Mouse (Mus musculus) heart, adult 8-10 months (tissue): Measurements from ENCODE around the gene Tnpo1. TPM values are rescaled to one million over a fixed set of nuclear protein-coding genes. Genes with fewer than 3 reads are reported as not detected.
"Not testable (repeated sequence)": the region's sequence is repeated elsewhere in the genome, so short reads cannot be mapped to it uniquely, and the experiment has no call there.

Source experiments
- DNase-seq: peaks from one replicate; pipeline ENCODE4 v3.0.0; 2022; ENCODE audit warnings: low spot score
- total RNA-seq, 4 experiments: library from RNA; stranded (reverse); gene quantifications; 2 replicates each; pipeline ENCODE4 v1.2.4; 2022

Gene Tnpo1
- total RNA-seq, 4 experiments from 2014 or later: 60.0 to 73.3 (median 64.3) TPM

DNA sequence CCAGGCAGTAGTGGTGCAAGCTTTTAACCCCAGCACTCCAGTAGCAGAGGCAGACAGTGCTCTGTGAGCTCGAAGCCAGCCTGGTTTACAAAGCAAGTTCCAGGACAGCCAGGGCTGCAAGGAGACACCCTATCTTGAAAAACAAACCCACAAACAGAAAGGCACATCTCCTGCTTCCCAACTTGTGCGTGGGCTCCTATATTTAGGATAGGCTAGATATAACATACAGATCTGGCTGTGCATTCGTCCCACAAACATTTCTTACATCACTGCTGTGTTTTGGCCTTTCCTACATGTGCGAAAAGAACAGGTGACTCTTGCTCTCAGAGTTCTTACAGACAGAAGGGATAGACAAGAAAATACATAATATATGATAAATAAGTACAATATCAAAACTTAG lies 100.6 kb downstream of the Tnpo1 start:
- no peak for DNase-seq

- no peak for DNase-seq
Observed at GRCm38 (mm10) chr13:98819094-98819493, 107.1 kb downstream of the Tnpo1 start.

DNA sequence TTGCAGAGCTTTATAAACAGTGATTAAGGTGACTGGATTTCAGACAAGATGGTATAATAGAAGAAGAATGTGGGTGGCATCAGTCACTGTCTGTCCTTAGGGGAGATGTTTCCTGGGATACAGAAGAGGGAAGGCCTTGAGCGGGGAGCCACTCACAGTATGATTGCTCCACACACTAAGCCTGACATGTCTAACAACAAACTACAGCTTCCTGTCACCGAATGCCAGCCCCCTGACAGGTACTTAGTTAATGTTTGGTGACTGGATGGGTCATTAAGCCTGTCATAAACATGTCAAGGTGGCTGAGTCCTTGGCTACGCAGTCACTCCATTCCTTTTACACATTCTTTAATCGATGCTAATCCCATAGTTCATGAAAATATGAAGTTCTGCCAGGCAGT lies 108.0 kb downstream of the Tnpo1 start:
- DNase-seq: no peak

GRCm38 (mm10) chr13:98817766-98818165 lies 108.4 kb downstream of the Tnpo1 start:
- no peak for DNase-seq

- DNase-seq: not testable (repeated sequence)
Observed at GRCm38 (mm10) chr13:98816981-98817660, 109.1 kb downstream of the Tnpo1 start.

DNA sequence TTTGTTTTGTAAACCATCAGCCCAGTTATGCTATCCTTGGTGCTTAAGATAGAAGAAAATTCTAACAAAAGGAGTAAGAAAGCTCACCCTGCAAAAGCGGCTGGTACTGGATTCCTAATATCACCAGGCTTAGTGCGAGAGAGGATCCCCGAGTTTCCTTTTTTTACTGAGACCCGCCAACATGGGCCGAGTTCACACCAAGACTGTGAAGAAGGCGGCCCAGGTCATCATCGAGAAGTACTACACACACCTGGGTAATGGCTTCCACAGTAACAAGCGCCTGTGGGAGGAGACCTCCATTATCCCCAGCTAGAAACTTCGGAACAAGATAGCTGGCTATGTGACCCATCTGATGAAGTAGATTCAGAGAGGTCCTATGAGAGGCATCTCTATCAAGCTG lies 109.6 kb downstream of the Tnpo1 start:
- DNase-seq: no peak

GRCm38 (mm10) chr13:98815147-98815785 lies 110.9 kb downstream of the Tnpo1 start, which contains the start of gene Fcho2:
Gene Fcho2, minus strand, starts transcription at chr13:98815449.
- peak; percentile 98 for DNase-seq

DNA sequence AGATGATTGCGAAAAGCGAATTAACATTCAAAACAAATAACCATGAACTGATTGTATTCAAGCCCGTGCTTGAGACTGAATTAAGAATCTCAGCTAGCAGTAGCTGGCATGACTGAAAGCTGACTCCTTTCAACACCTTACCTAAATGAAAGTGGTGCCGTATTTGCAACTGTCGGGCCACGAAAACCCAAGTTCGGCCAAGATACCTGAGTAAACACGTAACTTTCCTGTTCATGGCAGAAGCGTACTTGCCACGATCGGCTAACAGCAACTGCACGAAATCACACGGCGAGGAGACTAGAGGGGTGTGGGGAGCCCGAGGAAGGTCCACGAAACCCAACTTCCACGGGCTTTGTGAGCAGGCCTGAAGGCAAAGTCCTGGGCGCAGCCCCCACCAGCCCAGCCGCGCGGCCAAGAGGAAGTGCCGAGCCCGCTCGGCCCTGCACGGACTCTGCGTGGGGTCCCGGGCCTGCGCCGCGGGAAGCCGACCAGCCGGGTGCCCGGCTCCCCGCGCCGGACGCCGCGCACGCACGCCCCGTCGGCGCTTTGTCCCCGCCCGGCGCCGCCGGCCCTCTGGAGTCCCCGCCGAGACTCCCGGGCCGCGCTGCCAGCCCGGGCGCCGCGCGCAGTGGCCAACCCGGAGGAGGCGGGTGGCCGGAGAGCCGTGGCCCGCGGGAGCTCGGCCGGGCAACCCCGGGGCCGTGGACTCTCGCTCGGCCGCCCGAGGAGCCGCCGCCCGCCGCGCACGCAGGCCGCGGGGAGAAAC lies 111.7 kb downstream of the Tnpo1 start:
- DNase-seq: no peak

DNA sequence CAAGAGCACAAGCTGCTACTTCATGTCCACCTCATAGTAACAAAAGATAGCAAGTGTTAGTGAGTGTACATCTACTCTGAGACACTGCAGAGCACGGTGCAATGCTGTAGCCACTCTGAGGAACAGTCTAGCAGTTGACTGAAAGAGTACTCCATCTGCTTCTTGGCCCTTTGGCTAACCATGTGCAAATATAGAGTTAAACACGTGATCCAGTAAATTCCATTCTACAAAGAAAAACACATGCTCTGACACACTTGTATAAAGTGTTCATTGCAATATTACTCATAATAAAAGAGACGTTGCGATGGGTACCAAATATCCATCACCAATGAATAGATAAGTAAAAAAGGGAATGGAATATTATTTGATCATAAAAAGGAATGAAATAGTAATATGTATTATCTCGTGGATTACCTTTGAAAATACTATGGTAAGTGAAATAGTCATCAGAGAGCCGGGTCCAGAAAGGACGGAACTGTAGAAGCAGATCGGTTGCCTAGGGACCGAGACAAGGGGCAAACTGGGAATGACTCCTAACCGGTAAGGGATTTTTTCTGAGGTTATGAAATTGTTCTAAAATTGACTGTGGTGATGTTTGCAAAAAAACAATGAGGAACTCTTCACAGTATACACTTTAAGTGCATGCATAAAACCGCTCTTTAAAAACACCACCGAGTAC lies 112.4 kb downstream of the Tnpo1 start:
- no peak for DNase-seq

- DNase-seq: no peak
Observed at GRCm38 (mm10) chr13:98813167-98813566, 113.0 kb downstream of the Tnpo1 start.

DNA sequence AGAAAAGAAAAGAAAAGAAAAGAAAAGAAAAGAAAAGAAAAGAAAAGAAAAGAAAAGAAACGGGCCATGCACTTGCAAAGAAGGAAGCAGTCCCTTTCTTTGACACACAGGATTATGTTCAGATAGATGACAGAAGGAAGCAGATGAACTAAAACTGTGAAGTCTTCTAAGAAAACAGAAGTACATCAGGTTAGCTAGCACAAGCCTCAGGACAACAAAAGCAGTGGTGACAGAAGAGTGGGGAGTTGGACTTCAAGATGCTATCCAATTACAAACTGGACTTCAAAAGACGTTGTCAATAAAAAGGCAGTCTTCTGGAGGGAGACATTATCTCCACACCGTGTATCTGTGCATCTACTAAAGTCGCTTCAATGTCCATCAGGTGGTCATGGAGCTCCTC lies 113.9 kb downstream of the Tnpo1 start:
- DNase-seq: no peak

DNA sequence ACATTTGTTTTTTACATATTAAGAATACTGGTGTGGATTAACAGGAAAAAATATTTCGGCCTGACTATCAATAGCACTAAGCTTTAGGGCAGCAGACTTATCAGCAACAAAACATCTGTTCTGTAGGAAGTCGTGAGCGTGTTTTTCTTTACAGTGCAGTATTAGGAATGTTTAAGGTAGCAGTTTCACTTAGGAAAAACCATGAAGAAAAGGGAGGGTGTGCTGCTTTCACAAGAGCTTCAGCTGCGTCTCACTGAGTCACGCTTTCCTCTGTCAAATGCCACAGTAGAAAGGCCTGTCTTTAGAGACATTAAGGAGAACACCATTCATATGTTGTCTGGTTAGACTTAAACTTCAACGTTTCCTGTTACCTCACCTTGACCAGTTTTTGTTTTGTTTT lies 116.0 kb downstream of the Tnpo1 start:
- no peak for DNase-seq

GRCm38 (mm10) chr13:98809087-98809486 lies 117.1 kb downstream of the Tnpo1 start:
- no peak for DNase-seq

DNA sequence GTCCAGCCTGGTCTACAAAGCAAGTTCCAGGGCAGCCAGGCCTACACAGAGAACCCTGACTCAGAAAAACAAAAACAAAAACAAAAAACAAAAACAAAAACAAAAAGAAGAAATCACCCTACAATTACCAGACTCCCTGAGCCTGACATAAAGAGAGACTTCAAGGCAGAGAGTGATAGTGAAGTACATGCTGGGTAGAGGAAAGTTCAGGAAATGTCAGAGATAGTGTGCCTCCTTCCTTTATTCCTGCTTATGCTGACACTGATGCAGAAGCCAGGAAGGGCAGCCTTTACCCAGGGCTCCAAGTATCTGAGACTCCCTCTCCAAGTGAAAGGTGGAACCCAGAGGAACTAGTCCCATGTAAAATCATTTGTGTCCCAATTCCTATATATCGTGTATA lies 121.7 kb downstream of the Tnpo1 start:
- DNase-seq: no peak

- DNase-seq: no peak
Observed at GRCm38 (mm10) chr13:98803699-98804098, 122.5 kb downstream of the Tnpo1 start.

DNA sequence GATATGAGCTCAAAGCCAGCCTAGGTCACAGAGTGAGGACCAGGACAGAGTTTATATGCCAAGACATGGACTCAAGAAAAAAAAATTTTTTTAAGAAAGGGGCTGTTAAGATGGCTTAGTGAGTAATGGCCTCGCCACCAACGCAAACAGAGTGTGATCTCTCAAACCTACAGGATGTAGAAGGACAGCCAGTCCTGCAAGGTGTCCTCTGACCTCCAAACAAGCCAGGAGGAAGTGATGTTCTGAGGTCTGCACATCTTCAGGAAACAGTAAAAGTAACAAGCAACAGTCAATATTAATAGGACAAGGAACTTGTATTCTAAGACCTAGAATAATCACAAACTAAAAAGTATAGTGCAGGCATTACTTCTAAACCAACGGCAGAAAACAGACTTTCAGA lies 123.2 kb downstream of the Tnpo1 start:
- no peak for DNase-seq

GRCm38 (mm10) chr13:98795511-98795910 lies 130.7 kb downstream of the Tnpo1 start:
- no peak for DNase-seq

DNA sequence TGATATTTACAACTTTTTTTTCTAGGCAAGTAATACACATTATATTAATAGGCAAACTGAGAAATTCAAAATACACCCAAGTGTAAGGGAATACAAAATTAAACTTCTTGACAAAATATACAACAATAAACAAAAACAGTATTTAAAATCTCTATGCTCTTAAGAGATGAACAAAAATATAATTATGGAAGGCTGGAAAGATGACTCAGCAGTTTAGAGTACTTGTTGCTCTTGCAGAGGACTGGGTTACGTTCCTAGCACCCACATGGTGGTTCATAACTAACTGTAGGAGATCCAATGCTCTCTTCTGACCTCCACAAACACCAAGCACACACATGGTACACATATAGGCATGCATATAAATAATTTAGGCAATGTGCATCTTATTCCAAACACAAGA lies 133.3 kb downstream of the Tnpo1 start:
- DNase-seq: no peak

DNA sequence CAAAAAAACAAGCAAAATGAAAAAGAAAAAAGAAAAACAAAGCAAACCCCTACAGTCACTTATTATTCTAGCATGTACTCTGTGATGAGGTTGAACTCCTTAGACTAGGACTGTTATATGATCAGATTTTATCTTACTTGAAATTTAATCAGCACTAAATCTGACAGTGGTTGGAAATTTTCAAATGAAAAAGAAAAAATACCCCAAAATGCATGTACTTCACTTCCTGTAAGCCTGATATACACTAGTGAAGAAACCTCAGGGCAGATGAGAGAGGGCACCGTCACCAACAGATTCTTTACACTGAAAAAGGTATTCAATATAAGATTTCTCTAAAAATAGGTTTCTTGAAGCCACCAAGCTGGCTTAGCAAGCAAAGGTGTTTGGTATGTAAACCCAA lies 134.5 kb downstream of the Tnpo1 start:
- DNase-seq: no peak
